Mouse (Mus musculus): ENCODE data around the gene Gabrg3. TPM values are rescaled to one million over a fixed set of nuclear protein-coding genes. Genes with fewer than 3 reads are reported as not detected.

The Gabrg3 gene
- 0.21 and 0.30 TPM in 2 replicates for polyA plus RNA-seq (2016; fragmentation: Nextera tagmentation; extraction: Ambion mirVana)

GRCm38 (mm10) chr7:57386517-57387340, at the start of gene Gabrg3:
TSS of gene Gabrg3 (minus strand) at chr7:57387188.
- WGBS: under 1% methylated on average over 68 of the region's 71 CpGs
- no peaks in the 10 kb centered on the region for H3K36me3 ChIP-seq
- H3K27me3 ChIP-seq (ENCODE audit: insufficient read depth, poor library complexity, severe bottlenecking): peaks cover 57% of the 10 kb centered on the region
- peaks cover 6% of the 10 kb centered on the region for H3K4me1 ChIP-seq
- H3K4me3 ChIP-seq: peak within 1 kb of the TSS; percentile 70
- DNase-seq (ENCODE audit: low spot score): peak; percentile 74
- no peak within 1 kb of the TSS for H3K27ac ChIP-seq
- H3K9me3 ChIP-seq: no peaks in the 10 kb centered on the region

GRCm38 (mm10) chr7:57422675-57423074, 35.7 kb upstream of the Gabrg3 start:
- Histone ChIP-seq H3K4me1 (no peaks in the 10 kb centered on the region), H3K27me3 (ENCODE audit: insufficient read depth, poor library complexity, severe bottlenecking) (no peaks in the 10 kb centered on the region), H3K9me3 (no peaks in the 10 kb centered on the region), H3K27ac (no peak overlapping the region), H3K4me3 (no peak overlapping the region), H3K36me3 (no peaks in the 10 kb centered on the region)
- no peak for DNase-seq (ENCODE audit: low spot score)
- WGBS: 73% methylated on average over 1 of the region's 1 CpGs

- Histone ChIP-seq H3K27ac (no peak overlapping the region), H3K9me3 (no peaks in the 10 kb centered on the region), H3K36me3 (no peaks in the 10 kb centered on the region), H3K4me3 (no peak overlapping the region), H3K4me1 (no peaks in the 10 kb centered on the region), H3K27me3 (ENCODE audit: insufficient read depth, poor library complexity, severe bottlenecking) (no peaks in the 10 kb centered on the region)
- whole genome bisulfite sequencing: 67% methylated on average over 1 of the region's 1 CpGs
- no peak for DNase-seq (ENCODE audit: low spot score)
Measured at GRCm38 (mm10) chr7:57421044-57421443, 34.1 kb upstream of the Gabrg3 start.

- Histone ChIP-seq H3K4me1 (no peaks in the 10 kb centered on the region), H3K27ac (no peak within 1 kb of the TSS), H3K27me3 (ENCODE audit: insufficient read depth, poor library complexity, severe bottlenecking) (no peaks in the 10 kb centered on the region), H3K4me3 (no peak within 1 kb of the TSS), H3K9me3 (no peaks in the 10 kb centered on the region), H3K36me3 (no peaks in the 10 kb centered on the region)
- DNase-seq (ENCODE audit: low spot score): no peak
- 78% methylated on average over 2 of the region's 2 CpGs for WGBS
Measured at GRCm38 (mm10) chr7:57419392-57419791, 32.4 kb upstream of the Gabrg3 start, which contains the start of gene Gabrb3. TSS of gene Gabrb3 (plus strand) at chr7:57419692.

- WGBS: 38% methylated on average over 1 of the region's 1 CpGs
Measured at GRCm38 (mm10) chr7:57412896-57413295, 25.9 kb upstream of the Gabrg3 start.

GRCm38 (mm10) chr7:57411163-57411562, 24.2 kb upstream of the Gabrg3 start:
- WGBS: 83% methylated on average over 4 of the region's 4 CpGs
- no peaks in the 10 kb centered on the region for H3K36me3 ChIP-seq
- no peak overlapping the region for H3K27ac ChIP-seq
- no peaks in the 10 kb centered on the region for H3K27me3 ChIP-seq (ENCODE audit: insufficient read depth, poor library complexity, severe bottlenecking)
- no peaks in the 10 kb centered on the region for H3K4me1 ChIP-seq
- DNase-seq (ENCODE audit: low spot score): no peak
- no peak overlapping the region for H3K4me3 ChIP-seq
- H3K9me3 ChIP-seq: no peaks in the 10 kb centered on the region

More at GRCm38 (mm10) chr7:57412896-57413295, 25.9 kb upstream of the Gabrg3 start:
- H3K4me3 ChIP-seq: no peak overlapping the region
- no peaks in the 10 kb centered on the region for H3K27me3 ChIP-seq (ENCODE audit: insufficient read depth, poor library complexity, severe bottlenecking)
- H3K27ac ChIP-seq: no peak overlapping the region
- H3K36me3 ChIP-seq: no peaks in the 10 kb centered on the region
- no peak for DNase-seq (ENCODE audit: low spot score)
- H3K9me3 ChIP-seq: no peaks in the 10 kb centered on the region
- no peaks in the 10 kb centered on the region for H3K4me1 ChIP-seq

GRCm38 (mm10) chr7:57393551-57393950, 6.6 kb upstream of the Gabrg3 start:
- no peaks in the 10 kb centered on the region for H3K36me3 ChIP-seq
- H3K27me3 ChIP-seq (ENCODE audit: insufficient read depth, poor library complexity, severe bottlenecking): peaks cover 11% of the 10 kb centered on the region; the same call in 1 of the 2 replicates
- H3K4me3 ChIP-seq: no peak overlapping the region
- 75% methylated on average over 4 of the region's 4 CpGs for WGBS
- no peak overlapping the region for H3K27ac ChIP-seq
- H3K4me1 ChIP-seq: no peaks in the 10 kb centered on the region
- no peak for DNase-seq (ENCODE audit: low spot score)
- H3K9me3 ChIP-seq: no peaks in the 10 kb centered on the region

GRCm38 (mm10) chr7:57390046-57390445, 3.1 kb upstream of the Gabrg3 start:
- peaks cover 6% of the 10 kb centered on the region for H3K4me1 ChIP-seq
- no peak overlapping the region for H3K27ac ChIP-seq
- DNase-seq (ENCODE audit: low spot score): no peak
- no peaks in the 10 kb centered on the region for H3K9me3 ChIP-seq
- H3K36me3 ChIP-seq: no peaks in the 10 kb centered on the region
- 37% methylated on average over 4 of the region's 4 CpGs for WGBS
- peaks cover 46% of the 10 kb centered on the region for H3K27me3 ChIP-seq (ENCODE audit: insufficient read depth, poor library complexity, severe bottlenecking)
- H3K4me3 ChIP-seq: no peak overlapping the region

GRCm38 (mm10) chr7:57387341-57387654, 310 bp upstream of the Gabrg3 start:
- 22% methylated on average over 6 of the region's 6 CpGs for WGBS
- Histone ChIP-seq H3K9me3 (no peaks in the 10 kb centered on the region), H3K27me3 (ENCODE audit: insufficient read depth, poor library complexity, severe bottlenecking) (peaks cover 57% of the 10 kb centered on the region), H3K27ac (no peak overlapping the region), H3K4me1 (peaks cover 6% of the 10 kb centered on the region), H3K4me3 (peak overlapping the region; percentile 70), H3K36me3 (no peaks in the 10 kb centered on the region)
- no peak for DNase-seq (ENCODE audit: low spot score)

- Histone ChIP-seq H3K4me3 (no peak overlapping the region), H3K36me3 (no peaks in the 10 kb centered on the region), H3K4me1 (peaks cover 6% of the 10 kb centered on the region), H3K27ac (no peak overlapping the region), H3K27me3 (ENCODE audit: insufficient read depth, poor library complexity, severe bottlenecking) (peaks cover 49% of the 10 kb centered on the region), H3K9me3 (no peaks in the 10 kb centered on the region)
- DNase-seq (ENCODE audit: low spot score): no peak
- WGBS: 29% methylated on average over 4 of the region's 4 CpGs
Measured at GRCm38 (mm10) chr7:57384112-57384511, 2.9 kb downstream of the Gabrg3 start.

- Histone ChIP-seq H3K4me1 (no peaks in the 10 kb centered on the region), H3K27me3 (ENCODE audit: insufficient read depth, poor library complexity, severe bottlenecking) (no peaks in the 10 kb centered on the region), H3K27ac (no peak overlapping the region), H3K4me3 (no peak overlapping the region), H3K36me3 (no peaks in the 10 kb centered on the region), H3K9me3 (no peaks in the 10 kb centered on the region)
- 80% methylated on average over 5 of the region's 5 CpGs for WGBS
- no peak for DNase-seq (ENCODE audit: low spot score)
Measured at GRCm38 (mm10) chr7:57366013-57366390, 21.0 kb downstream of the Gabrg3 start.

- WGBS: 79% methylated on average over 5 of the region's 5 CpGs
- Histone ChIP-seq H3K4me1 (no peaks in the 10 kb centered on the region), H3K9me3 (no peaks in the 10 kb centered on the region), H3K36me3 (no peaks in the 10 kb centered on the region), H3K27ac (no peak overlapping the region), H3K4me3 (no peak overlapping the region), H3K27me3 (ENCODE audit: insufficient read depth, poor library complexity, severe bottlenecking) (no peaks in the 10 kb centered on the region)
- DNase-seq (ENCODE audit: low spot score): no peak
Measured at GRCm38 (mm10) chr7:57365134-57366012, 21.6 kb downstream of the Gabrg3 start.

- no peaks in the 10 kb centered on the region for H3K27me3 ChIP-seq (ENCODE audit: insufficient read depth, poor library complexity, severe bottlenecking)
- 73% methylated on average over 6 of the region's 6 CpGs for WGBS
- DNase-seq (ENCODE audit: low spot score): no peak
Measured at GRCm38 (mm10) chr7:57363812-57364211, 23.2 kb downstream of the Gabrg3 start.

More at GRCm38 (mm10) chr7:57363812-57364211, 23.2 kb downstream of the Gabrg3 start:
- H3K9me3 ChIP-seq: no peaks in the 10 kb centered on the region
- H3K4me3 ChIP-seq: no peak overlapping the region
- H3K27ac ChIP-seq: no peak overlapping the region
- no peaks in the 10 kb centered on the region for H3K36me3 ChIP-seq
- H3K4me1 ChIP-seq: no peaks in the 10 kb centered on the region
